In genomic region chr16:93890948-93891604, GRCm38 (mm10) we compare ENCODE assay signal across 22 mouse cellular contexts. TPM values are rescaled to one million over a fixed set of nuclear protein-coding genes. Genes with fewer than 3 reads are reported as not detected.
DNase-seq lines count a peak whose midpoint lies in the region; ATAC-seq and TF ChIP-seq lines count a peak whose summit lies in the region.
"Had no signal": no experiment of that assay in that cellular context is flagged by ENCODE, and none has a peak within 500 bp of the region (broad histone marks: within the 10 kb centered on the region; RNA-seq: fewer than 3 reads in every experiment).

No protein-coding gene starts in this region.

- ATAC-seq in CD4-positive, CD25-positive, alpha-beta regulatory T cell, adult 4 months: no peak
- ATAC-seq in liver, postnatal 0 days: peak; percentile 40; the same call in 1 of the 2 replicates
- ATAC-seq in kidney, embryonic 16.5 days (ENCODE audit: low FRiP score, low TSS enrichment): no peak
- ATAC-seq: forebrain, embryonic 16.5 days; intestine, embryonic 15.5 days; midbrain, embryonic 13.5 days had no signal

- H3K9ac ChIP-seq in liver, postnatal 0 days (replicated peaks): no peak overlapping the region
- no peak overlapping the region for H3K9ac ChIP-seq in kidney, embryonic 16.5 days (replicated peaks; ENCODE audit: low read length)
- H3K9ac ChIP-seq: embryonic facial prominence, embryonic 13.5 days; hindbrain, embryonic 15.5 days; intestine, embryonic 15.5 days; limb, embryonic 12.5 days; midbrain, embryonic 13.5 days had no signal

- H3K9me3 ChIP-seq in liver, postnatal 0 days (ENCODE audit: low read length): no peaks in the 10 kb centered on the region
- no peaks in the 10 kb centered on the region for H3K9me3 ChIP-seq in kidney, embryonic 16.5 days (ENCODE audit: low read length)
- H3K9me3 ChIP-seq: embryonic facial prominence, embryonic 13.5 days; hindbrain, embryonic 15.5 days; intestine, embryonic 15.5 days; limb, embryonic 12.5 days; midbrain, embryonic 13.5 days had no signal

- peaks cover 45% of the 10 kb centered on the region for H3K36me3 ChIP-seq in liver, postnatal 0 days (replicated peaks; ENCODE audit: insufficient read depth, low read length)
- H3K36me3 ChIP-seq in kidney, embryonic 16.5 days (ENCODE audit: insufficient read depth, low read length): peaks cover 51% of the 10 kb centered on the region

- no peak overlapping the region for H3K4me3 ChIP-seq in liver, postnatal 0 days (ENCODE audit: low read depth, low read length)
- H3K4me3 ChIP-seq in kidney, embryonic 16.5 days (ENCODE audit: low read length): no peak overlapping the region
- H3K4me3 ChIP-seq: embryonic facial prominence, embryonic 13.5 days; hindbrain, embryonic 15.5 days; intestine, embryonic 15.5 days; limb, embryonic 12.5 days; midbrain, embryonic 13.5 days had no signal

- H3K27ac ChIP-seq in liver, postnatal 0 days (ENCODE audit: low read depth): no peak overlapping the region
- no peak overlapping the region for H3K27ac ChIP-seq in kidney, embryonic 16.5 days (ENCODE audit: low read length)
- H3K27ac ChIP-seq: embryonic facial prominence, embryonic 13.5 days; hindbrain, embryonic 15.5 days; intestine, embryonic 15.5 days; limb, embryonic 12.5 days; midbrain, embryonic 13.5 days had no signal

- 66% methylated on average over 12 of the region's 12 CpGs for WGBS in liver, postnatal 0 days (ENCODE audit: insufficient replicate concordance)
- WGBS in kidney, embryonic 16.5 days: 81% methylated on average over 12 of the region's 12 CpGs

- H3K4me1 ChIP-seq in liver, postnatal 0 days (ENCODE audit: insufficient read depth): no peaks in the 10 kb centered on the region
- H3K4me1 ChIP-seq in kidney, embryonic 16.5 days (ENCODE audit: insufficient read depth, low read length): 0 out of 2 replicates have a peak, but pooled peaks cover 3% of the 10 kb centered on the region
- H3K4me1 ChIP-seq: hindbrain, embryonic 15.5 days; intestine, embryonic 15.5 days; midbrain, embryonic 13.5 days had no signal

- peak; percentile 51 for DNase-seq in CD4-positive, CD25-positive, alpha-beta regulatory T cell, adult 2 months (ENCODE audit: low read depth, low spot score)
- peak; percentile 34 for DNase-seq in CD4-positive helper T cell, adult 2 months (ENCODE audit: low read depth, low spot score)
- DNase-seq in R1 (ENCODE audit: low read depth, low spot score): peak; percentile 91
- no peak for DNase-seq in liver, postnatal 0 days
- no peak for DNase-seq in gastrocnemius, postnatal 4 days (ENCODE audit: low spot score in 2 of 2)
- no peak for DNase-seq in heart, adult 9 months (ENCODE audit: low spot score in 2 of 2)
- DNase-seq: adrenal gland, postnatal 10 days; cerebellum, adult 9-10 months; gastrocnemius, postnatal 36 days; kidney, adult 9 months; lung, adult 2 months; spleen, adult 18-20 months; thymus, postnatal 36 days had no signal

- no peak for TF ChIP-seq EP300 in liver, postnatal 0 days (IDR thresholded peaks at IDR 0.05; ENCODE audit: low read depth)

- no peak overlapping the region for H3K4me2 ChIP-seq in liver, postnatal 0 days (ENCODE audit: low read depth, low read length)
- no peak overlapping the region for H3K4me2 ChIP-seq in kidney, embryonic 16.5 days (replicated peaks; ENCODE audit: low read depth, low read length)
- H3K4me2 ChIP-seq: embryonic facial prominence, embryonic 13.5 days; heart, embryonic 11.5 days; hindbrain, embryonic 15.5 days; intestine, embryonic 15.5 days; limb, embryonic 12.5 days; midbrain, embryonic 13.5 days had no signal

- TF ChIP-seq CTCF in liver, postnatal 0 days (IDR thresholded peaks at IDR 0.05; ENCODE audit: low read depth): no peak

- H3K27me3 ChIP-seq in liver, postnatal 0 days (ENCODE audit: insufficient read depth, low read length): no peaks in the 10 kb centered on the region
- H3K27me3 ChIP-seq in kidney, embryonic 16.5 days (ENCODE audit: insufficient read depth, low read length): no peaks in the 10 kb centered on the region
- H3K27me3 ChIP-seq: embryonic facial prominence, embryonic 13.5 days; hindbrain, embryonic 15.5 days; intestine, embryonic 15.5 days; limb, embryonic 12.5 days; midbrain, embryonic 13.5 days had no signal

RNA-seq across cellular contexts. Expression of gene Chaf1b, which starts 7.4 kb away (rescaled TPM):
- 10 to 100 TPM; 15.2 to 25.6 TPM for polyA plus RNA-seq in CD4-positive, CD25-positive, alpha-beta regulatory T cell, adult 4 months (2017; shearing (Covaris generic))
- 17.2 and 18.9 TPM in 2 replicates for polyA plus RNA-seq in liver, postnatal 0 days (2015; fragmentation: Nextera tagmentation; extraction: Ambion mirVana)
- total RNA-seq in gastrocnemius, postnatal 4 days (2021): 10 to 100 TPM; 13.7 to 13.8 TPM
- 70.3 and 72.1 TPM in 2 replicates for polyA plus RNA-seq in kidney, embryonic 16.5 days (2015; fragmentation: Nextera tagmentation; extraction: Ambion mirVana)

RNA-seq across cellular contexts. Expression of gene Morc3, which starts 59.2 kb away (rescaled TPM):
- polyA plus RNA-seq in CD4-positive, CD25-positive, alpha-beta regulatory T cell, adult 4 months (2017; shearing (Covaris generic)): 100 to 1,000 TPM in 1 of 2 experiments, 10 to 100 TPM in 1; 90.1 to 129 TPM
- 11.7 and 12.3 TPM in 2 replicates for polyA plus RNA-seq in liver, postnatal 0 days (2015; fragmentation: Nextera tagmentation; extraction: Ambion mirVana)
- 10 to 100 TPM; 35.5 to 50.6 TPM for total RNA-seq in gastrocnemius, postnatal 4 days (2021)
- polyA plus RNA-seq in kidney, embryonic 16.5 days (2015; fragmentation: Nextera tagmentation; extraction: Ambion mirVana): 33.1 and 33.3 TPM in 2 replicates

Comparison
In these comparisons a context has a peak if more than half of its experiments do, and no peak if none do; other contexts are left out.
1. DNase-seq: peak in CD4-positive, CD25-positive, alpha-beta regulatory T cell, adult 2 months (single experiment), CD4-positive helper T cell, adult 2 months (single experiment) and R1 (single experiment); none in liver, postnatal 0 days (single experiment), gastrocnemius, postnatal 4 days (0 of 2) and heart, adult 9 months (0 of 2).